Mouse (Mus musculus) spleen, postnatal 4 days (tissue): ENCODE measurements at regions not wholly inside any gene's neighbourhood (a gene's known extent, or its start where the extent isn't known, plus 50 kb on each side); places are given as distances from the start of the nearest gene placed in this dataset.

Experiments
- DNase-seq, 2 experiments: peaks; one replicate each; pipeline ENCODE4 v3.0.0; 2022; ENCODE audit warnings: low spot score in 2 of 2

- DNase-seq, result no peak
Observed at GRCm38 (mm10) chr13:83111503-83111902, 392.3 kb upstream of the Mef2c start.

- DNase-seq, result peak in 1 of 2 experiments; percentile 15
Observed at GRCm38 (mm10) chr13:83112323-83112722, 391.5 kb upstream of the Mef2c start.

- no peak for DNase-seq
Observed at GRCm38 (mm10) chr13:83112741-83113140, 391.1 kb upstream of the Mef2c start.

- DNase-seq, result no peak
Observed at GRCm38 (mm10) chr13:83113808-83114207, 390.0 kb upstream of the Mef2c start.

- DNase-seq, result no peak
Observed at GRCm38 (mm10) chr13:83114401-83114800, 389.4 kb upstream of the Mef2c start.

GRCm38 (mm10) chr13:83115691-83116090, 388.1 kb upstream of the Mef2c start:
- DNase-seq, result no peak

GRCm38 (mm10) chr13:83120343-83120742, 383.5 kb upstream of the Mef2c start:
- no peak for DNase-seq

GRCm38 (mm10) chr13:83123596-83123995, 380.2 kb upstream of the Mef2c start:
- DNase-seq, result no peak

- no peak for DNase-seq
Observed at GRCm38 (mm10) chr13:83124651-83125050, 379.2 kb upstream of the Mef2c start.

- no peak for DNase-seq
Observed at GRCm38 (mm10) chr13:83126438-83126837, 377.4 kb upstream of the Mef2c start.

- no peak for DNase-seq
Observed at GRCm38 (mm10) chr13:83131129-83131981, 372.5 kb upstream of the Mef2c start.

GRCm38 (mm10) chr13:83131982-83132354, 371.9 kb upstream of the Mef2c start:
- no peak for DNase-seq

- DNase-seq, result no peak
Observed at GRCm38 (mm10) chr13:83132671-83133638, 370.9 kb upstream of the Mef2c start.

- DNase-seq, result no peak
Observed at GRCm38 (mm10) chr13:83143316-83143715, 360.5 kb upstream of the Mef2c start.

GRCm38 (mm10) chr13:83154626-83155124, 349.2 kb upstream of the Mef2c start:
- DNase-seq, result no peak

- DNase-seq, result no peak
Observed at GRCm38 (mm10) chr13:83159969-83160368, 343.9 kb upstream of the Mef2c start.

- DNase-seq, result no peak
Observed at GRCm38 (mm10) chr13:83162761-83163160, 341.1 kb upstream of the Mef2c start.

- no peak for DNase-seq
Observed at GRCm38 (mm10) chr13:83175086-83175485, 328.7 kb upstream of the Mef2c start.

GRCm38 (mm10) chr13:83201931-83202671, 301.7 kb upstream of the Mef2c start:
- DNase-seq, result no peak

GRCm38 (mm10) chr13:83206622-83207021, 297.2 kb upstream of the Mef2c start:
- no peak for DNase-seq

- DNase-seq, result no peak
Observed at GRCm38 (mm10) chr13:83207513-83207912, 296.3 kb upstream of the Mef2c start.

GRCm38 (mm10) chr13:83208111-83208510, 295.7 kb upstream of the Mef2c start:
- DNase-seq, result no peak
